Mouse (Mus musculus) stomach, embryonic 14.5 days (tissue): Measurements from ENCODE around the gene Kcnip4. TPM values are rescaled to one million over a fixed set of nuclear protein-coding genes. Genes with fewer than 3 reads are reported as not detected.
A peak's percentile ranks its signal among the peaks of the same experiment; 100 is the strongest.

Source experiments
- ATAC-seq: fragments of 200-750 bp; cut with Nextera tagmentation; 2 replicates; pipeline ENCODE4 v1.8.0; 2017; ENCODE audit warnings: low read depth, moderate TSS enrichment; ENCODE audit not compliant: insufficient number of reproducible peaks, insufficient read depth, low FRiP score
- H3K27ac ChIP-seq: fragments of 300-500 bp; sonication (generic); 2 replicates; pipeline ENCODE4 v1.5.1; 2014; ENCODE audit warnings: mild to moderate bottlenecking, low read length, moderate library complexity, mixed read lengths
- H3K27me3 ChIP-seq: fragments of 300-500 bp; sonication (generic); 2 replicates; pipeline ENCODE4 v1.6.1; 2014; ENCODE audit warnings: low read length, control low read depth, mixed read lengths; ENCODE audit not compliant: control insufficient read depth, insufficient read depth
- H3K36me3 ChIP-seq: fragments of 300-500 bp; sonication (generic); 2 replicates; pipeline ENCODE4 v1.6.1; 2014; ENCODE audit warnings: mild to moderate bottlenecking, control low read depth, low read length, moderate library complexity, mixed read lengths; ENCODE audit not compliant: control insufficient read depth, insufficient read depth
- H3K4me1 ChIP-seq: fragments of 300-500 bp; sonication (generic); 2 replicates; pipeline ENCODE4 v1.6.1; 2014; ENCODE audit warnings: low read length, control low read depth, mixed read lengths; ENCODE audit not compliant: control insufficient read depth, insufficient read depth
- H3K4me2 ChIP-seq: fragments of 300-500 bp; sonication (generic); replicated peaks from 2 replicates; pipeline ENCODE4 v1.6.1; 2014; ENCODE audit warnings: low read depth, low read length, control low read depth
- H3K4me3 ChIP-seq: fragments of 300-500 bp; sonication (generic); 2 replicates; pipeline ENCODE4 v1.5.1; 2014; ENCODE audit warnings: low read depth, low read length, control low read depth
- H3K9ac ChIP-seq: fragments of 300-500 bp; sonication (generic); replicated peaks from 2 replicates; pipeline ENCODE4 v1.6.1; 2014; ENCODE audit warnings: low read depth, mild to moderate bottlenecking, control low read depth, low read length, moderate library complexity, mixed read lengths
- H3K9me3 ChIP-seq: fragments of 300-500 bp; sonication (generic); 2 replicates; pipeline ENCODE4 v1.6.1; 2016; ENCODE audit warnings: low read depth, low read length, control low read depth; ENCODE audit not compliant: control insufficient read depth
- WGBS: fragments of 180-500 bp; shearing (Covaris S2); extraction: QIAGEN DNeasy Blood & Tissue Kit; methylation state at CpG from one replicate; pipeline ENCODE4 v1.1.7; 2014; 5-methylcytosine and 5-hydroxymethylcytosine counted together
- polyA plus RNA-seq: library from polyadenylated mRNA; unstranded; fragments of >200 nt; fragmentation: Nextera tagmentation; extraction: Ambion mirVana; gene quantifications from 2 replicates; pipeline ENCODE4 v1.2.1, GENCODE M21; 2014

Kcnip4 gene
- polyA plus RNA-seq, 1 experiment from 2014 or later = 6.1 TPM

GRCm38 (mm10) chr5:49427689-49428088 is 97.0 kb downstream of the Kcnip4 start:
- no peaks in the 10 kb centered on the region for H3K9me3 ChIP-seq
- H3K4me1 ChIP-seq = no peaks in the 10 kb centered on the region
- no peak overlapping the region for H3K4me2 ChIP-seq
- H3K27me3 ChIP-seq = no peaks in the 10 kb centered on the region
- H3K36me3 ChIP-seq = no peaks in the 10 kb centered on the region
- no peak overlapping the region for H3K9ac ChIP-seq
- H3K4me3 ChIP-seq = no peak overlapping the region
- no peak overlapping the region for H3K27ac ChIP-seq
- no peak for ATAC-seq

DNA sequence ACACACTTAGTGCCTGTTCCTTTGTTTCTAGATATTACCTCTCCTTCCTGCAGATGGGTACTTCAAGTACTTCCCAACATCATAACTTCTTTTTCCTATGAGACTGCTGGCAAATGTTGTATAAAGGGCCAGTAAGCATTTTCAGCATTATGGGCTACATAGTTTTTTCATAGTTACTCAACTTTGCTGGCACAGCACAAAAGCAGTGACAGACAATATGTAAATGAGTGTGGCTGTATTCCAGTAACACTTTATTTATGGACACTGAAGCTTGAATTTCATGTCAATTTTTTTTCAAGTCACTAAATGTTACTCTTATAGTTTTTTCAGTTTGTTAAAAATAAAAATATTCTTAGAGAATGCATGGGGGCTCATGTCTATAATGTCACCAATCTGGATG is 105.0 kb downstream of the Kcnip4 start:
- H3K9me3 ChIP-seq = no peaks in the 10 kb centered on the region

DNA sequence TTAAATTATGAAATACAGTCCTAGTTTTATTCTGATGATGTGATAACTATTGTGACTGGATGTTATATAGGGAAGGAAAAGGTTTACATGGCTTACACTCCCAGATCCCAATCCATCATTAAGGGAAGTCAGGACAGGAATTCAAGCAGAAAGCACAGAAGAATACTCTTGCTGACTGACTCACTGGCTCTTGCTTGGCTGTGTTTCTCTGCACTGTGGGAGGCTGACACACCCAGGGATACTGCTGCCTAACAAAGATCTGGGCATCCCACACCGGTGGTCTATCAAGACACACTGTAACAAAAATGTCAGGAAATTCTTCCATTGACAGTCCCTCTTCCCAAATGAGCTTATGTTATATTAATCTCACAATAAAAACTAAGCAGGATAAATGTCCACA is 116.4 kb downstream of the Kcnip4 start:
- H3K27me3 ChIP-seq = no peaks in the 10 kb centered on the region
- no peak for ATAC-seq
- H3K4me2 ChIP-seq = no peak overlapping the region
- no peaks in the 10 kb centered on the region for H3K4me1 ChIP-seq
- H3K27ac ChIP-seq = no peak overlapping the region
- no peaks in the 10 kb centered on the region for H3K36me3 ChIP-seq
- no peaks in the 10 kb centered on the region for H3K9me3 ChIP-seq
- WGBS = 76% methylated on average over 1 of the region's 1 CpGs
- H3K9ac ChIP-seq = no peak overlapping the region
- H3K4me3 ChIP-seq = no peak overlapping the region

More for the DNA sequence above, 105.0 kb downstream of the Kcnip4 start:
- H3K27ac ChIP-seq = no peak overlapping the region
- no peak overlapping the region for H3K4me2 ChIP-seq
- H3K4me1 ChIP-seq = no peaks in the 10 kb centered on the region
- no peak overlapping the region for H3K4me3 ChIP-seq
- no peak overlapping the region for H3K9ac ChIP-seq
- no peaks in the 10 kb centered on the region for H3K27me3 ChIP-seq
- no peak for ATAC-seq
- no peaks in the 10 kb centered on the region for H3K36me3 ChIP-seq

DNA sequence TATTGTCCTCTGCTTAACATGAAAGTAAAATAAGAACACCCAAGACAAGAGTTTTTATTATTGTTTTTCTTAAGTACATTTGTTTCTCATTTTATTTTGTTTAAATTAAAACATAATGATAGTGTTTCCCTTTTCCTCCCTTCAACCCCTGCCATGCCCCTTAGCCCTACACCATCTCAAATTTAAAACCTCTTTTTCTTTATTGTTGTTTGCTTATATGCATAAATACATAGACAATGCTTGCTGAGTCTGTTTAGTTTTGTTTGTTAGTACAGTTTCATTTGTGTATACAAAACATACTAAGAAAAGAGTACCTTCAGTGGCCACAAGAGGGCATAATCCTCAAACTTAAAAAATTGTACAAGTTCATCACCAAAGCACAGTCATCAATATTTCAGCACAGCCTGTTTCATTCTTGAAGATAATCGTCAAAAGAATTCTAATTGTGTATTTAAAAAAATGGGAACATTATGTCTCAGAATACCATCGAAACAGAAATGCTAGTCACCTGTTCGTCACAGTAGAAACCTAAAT is 154.1 kb downstream of the Kcnip4 start:
- Histone ChIP-seq H3K36me3 (no peaks in the 10 kb centered on the region), H3K4me2 (no peak overlapping the region), H3K27ac (no peak overlapping the region), H3K9ac (no peak overlapping the region), H3K9me3 (no peaks in the 10 kb centered on the region), H3K27me3 (no peaks in the 10 kb centered on the region), H3K4me3 (no peak overlapping the region), H3K4me1 (no peaks in the 10 kb centered on the region)
- ATAC-seq = no peak
- 46% methylated on average over 3 of the region's 3 CpGs for WGBS

- Histone ChIP-seq H3K27ac (no peak overlapping the region), H3K4me3 (no peak overlapping the region), H3K9me3 (no peaks in the 10 kb centered on the region), H3K4me2 (no peak overlapping the region), H3K4me1 (no peaks in the 10 kb centered on the region), H3K36me3 (no peaks in the 10 kb centered on the region), H3K9ac (no peak overlapping the region), H3K27me3 (no peaks in the 10 kb centered on the region)
- 47% methylated on average over 13 of the region's 13 CpGs for WGBS
- ATAC-seq = 0 out of 2 replicates have a peak, but pooled peaks have one; percentile 37
Measured at GRCm38 (mm10) chr5:49368636-49369423, 155.9 kb downstream of the Kcnip4 start.

GRCm38 (mm10) chr5:49356381-49356780 is 168.3 kb downstream of the Kcnip4 start:
- 75% methylated on average over 3 of the region's 3 CpGs for WGBS
- Histone ChIP-seq H3K36me3 (no peaks in the 10 kb centered on the region), H3K9me3 (no peaks in the 10 kb centered on the region), H3K27me3 (no peaks in the 10 kb centered on the region), H3K9ac (no peak overlapping the region), H3K27ac (no peak overlapping the region), H3K4me2 (no peak overlapping the region), H3K4me3 (no peak overlapping the region), H3K4me1 (no peaks in the 10 kb centered on the region)
- ATAC-seq = no peak

GRCm38 (mm10) chr5:49352061-49352460 is 172.6 kb downstream of the Kcnip4 start:
- H3K4me1 ChIP-seq = no peaks in the 10 kb centered on the region

GRCm38 (mm10) chr5:49350126-49350909 is 174.4 kb downstream of the Kcnip4 start:
- H3K4me3 ChIP-seq = no peak overlapping the region
- no peaks in the 10 kb centered on the region for H3K27me3 ChIP-seq
- H3K4me1 ChIP-seq = no peaks in the 10 kb centered on the region
- no peaks in the 10 kb centered on the region for H3K36me3 ChIP-seq
- H3K4me2 ChIP-seq = no peak overlapping the region
- H3K27ac ChIP-seq = no peak overlapping the region
- ATAC-seq = peak; percentile 67
- 28% methylated on average over 4 of the region's 4 CpGs for WGBS
- H3K9me3 ChIP-seq = no peaks in the 10 kb centered on the region
- no peak overlapping the region for H3K9ac ChIP-seq

More at GRCm38 (mm10) chr5:49352061-49352460, 172.6 kb downstream of the Kcnip4 start:
- H3K36me3 ChIP-seq = no peaks in the 10 kb centered on the region
- H3K27me3 ChIP-seq = no peaks in the 10 kb centered on the region
- no peak overlapping the region for H3K4me3 ChIP-seq
- 73% methylated on average over 5 of the region's 5 CpGs for WGBS
- no peak overlapping the region for H3K4me2 ChIP-seq
- no peak for ATAC-seq
- no peak overlapping the region for H3K27ac ChIP-seq
- H3K9me3 ChIP-seq = no peaks in the 10 kb centered on the region
- H3K9ac ChIP-seq = no peak overlapping the region
